Mouse (Mus musculus) large intestine, adult 2 months (tissue): Measurements from ENCODE around the gene Wdr90. TPM values are rescaled to one million over a fixed set of nuclear protein-coding genes. Genes with fewer than 3 reads are reported as not detected.
"Not testable (repeated sequence)": the region's sequence is repeated elsewhere in the genome, so short reads cannot be mapped to it uniquely, and the experiment has no call there.

Experiments
- DNase-seq: peaks from one replicate; pipeline ENCODE4 v3.0.0-alpha.2; 2012; ENCODE audit warnings: low read depth, low spot score
- WGBS: fragments of 180-500 bp; shearing (Covaris S2); methylation state at CpG from one replicate; pipeline ENCODE4 v1.1.7; 2018; 5-methylcytosine and 5-hydroxymethylcytosine counted together
- polyA plus RNA-seq: library from polyadenylated mRNA; depleted of rRNA; stranded (reverse); fragments of >200 nt; gene quantifications from 2 replicates; pipeline ENCODE4 v1.2.3, GENCODE M21; 2012; rRNA removed

The Wdr90 gene
- polyA plus RNA-seq, 1 experiment = 18.6 TPM

DNA sequence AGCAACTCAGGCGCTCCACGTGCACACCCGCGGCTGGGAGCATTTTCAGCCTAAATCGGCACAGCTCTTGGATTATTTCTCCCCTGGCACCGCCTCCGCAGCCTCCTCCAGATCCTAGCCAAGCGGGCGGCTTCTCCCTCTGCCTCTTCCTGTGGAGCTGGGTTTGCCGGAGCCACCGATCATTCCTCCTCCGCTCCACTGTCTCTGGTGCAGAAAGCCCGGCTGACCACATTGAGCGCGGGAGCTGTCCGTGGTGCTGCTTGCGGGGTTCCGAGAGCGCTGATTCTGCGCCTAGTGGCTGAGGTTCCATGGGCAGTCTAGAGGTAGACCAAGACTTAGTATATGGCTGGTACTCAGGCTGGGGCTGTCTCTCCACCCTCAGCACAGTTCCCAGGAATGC lies 47.8 kb downstream of the Wdr90 start:
- WGBS = 4% methylated on average over 20 of the region's 20 CpGs
- DNase-seq = no peak

DNA sequence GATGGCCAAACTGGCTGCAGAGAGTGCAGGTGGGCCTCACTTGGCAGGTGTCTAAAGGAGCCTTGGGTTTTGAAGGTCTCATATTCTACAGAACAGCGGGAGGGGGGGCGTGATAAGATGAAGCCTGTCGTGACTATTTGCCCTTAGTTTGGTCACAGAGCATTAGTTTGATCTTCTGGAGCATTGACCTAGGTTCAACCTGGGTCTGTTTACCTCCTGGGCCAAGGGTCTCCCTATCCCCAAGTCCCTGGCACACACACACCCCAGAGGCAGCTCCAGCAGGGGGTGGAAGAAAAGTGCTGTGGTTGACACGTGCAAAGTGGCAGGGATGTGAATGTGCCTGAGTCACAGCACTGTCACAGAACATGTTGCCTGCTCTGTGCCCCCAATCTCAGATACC lies 50.4 kb downstream of the Wdr90 start:
- DNase-seq = no peak
- 67% methylated on average over 4 of the region's 4 CpGs for WGBS

DNA sequence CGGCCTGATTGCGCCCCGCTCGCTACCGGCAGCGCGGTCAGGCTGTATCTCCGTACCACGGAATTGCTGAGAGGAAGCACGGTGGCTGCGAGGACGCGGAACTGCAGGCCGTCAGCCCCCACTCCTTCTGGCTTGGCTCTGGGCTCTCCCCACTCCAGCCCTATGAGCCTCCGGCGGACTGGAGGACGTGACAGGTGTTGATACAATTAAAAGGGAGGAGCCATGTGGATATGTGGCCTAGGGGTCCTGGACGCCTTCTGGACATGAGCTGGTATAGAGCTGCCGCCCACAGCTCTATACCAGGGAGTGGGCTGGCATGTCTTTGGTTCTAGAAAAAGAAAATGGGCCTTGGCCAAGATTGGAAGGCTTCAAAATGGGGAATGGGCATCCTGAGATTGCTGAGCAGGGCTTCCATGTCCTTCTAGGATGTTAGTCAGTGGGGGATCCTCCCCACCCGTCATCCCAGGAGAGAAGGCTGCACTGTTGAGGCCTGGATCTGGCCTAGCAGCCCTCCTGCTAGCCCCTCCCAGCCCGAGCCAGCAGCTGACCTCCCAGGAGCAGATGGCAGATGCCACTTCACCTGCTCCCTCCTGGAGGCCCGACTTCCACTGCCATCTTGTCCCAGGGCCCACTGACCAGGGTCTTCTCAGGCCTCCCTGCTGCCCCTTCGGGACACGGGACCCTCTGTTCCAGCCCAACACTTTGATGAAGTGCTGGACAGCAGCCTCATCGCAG lies 51.5 kb downstream of the Wdr90 start:
- no peak for DNase-seq

DNA sequence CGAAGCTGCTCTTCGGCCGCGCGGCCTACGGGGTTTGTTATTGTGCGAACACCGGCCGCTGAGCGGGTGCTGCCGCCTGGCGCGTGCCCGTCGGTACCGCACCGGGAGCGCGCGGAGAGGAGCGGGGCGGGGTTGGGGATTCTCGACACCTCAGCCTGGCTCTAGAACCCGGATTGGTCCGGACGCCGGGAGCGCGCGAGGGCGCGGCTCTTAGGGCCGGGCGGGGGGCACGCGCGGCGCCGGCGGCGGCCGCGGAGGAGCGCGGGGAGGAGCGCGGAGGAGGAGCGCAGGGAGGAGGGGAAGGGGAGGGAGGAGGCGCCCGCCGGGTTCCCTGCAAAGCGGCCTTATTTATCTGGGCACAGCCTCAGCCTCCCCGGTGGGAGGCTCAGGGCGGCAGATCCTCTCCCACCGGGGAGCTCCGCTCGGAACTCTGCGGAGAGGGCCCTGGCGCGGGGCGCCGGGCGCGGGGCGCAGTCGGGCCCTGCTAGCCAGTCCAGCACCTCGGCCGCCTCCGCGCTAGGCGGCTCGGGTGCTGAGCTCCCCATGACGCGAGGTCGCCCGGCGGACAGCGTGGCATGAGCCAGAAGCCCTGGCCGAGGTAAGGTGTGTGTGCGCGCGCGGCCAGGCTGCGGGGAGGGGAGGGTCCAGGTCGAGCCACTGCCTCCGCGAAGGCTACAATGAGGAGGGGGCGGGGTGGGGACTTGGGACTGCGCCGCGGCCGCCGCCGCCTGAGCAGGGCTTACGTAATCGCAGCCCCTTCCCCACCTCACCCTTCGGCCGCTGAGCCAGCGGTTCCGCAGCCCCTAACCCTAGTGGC lies 52.3 kb downstream of the Wdr90 start, which contains the start of gene Fbxl16:
TSS of gene Fbxl16 (plus strand) at position 297 of the 817 bp plus-strand sequence.
- DNase-seq = no peak
- WGBS = 1% methylated on average over 87 of the region's 100 CpGs

More for the DNA sequence above, 51.5 kb downstream of the Wdr90 start:
- whole genome bisulfite sequencing = 16% methylated on average over 25 of the region's 25 CpGs

DNA sequence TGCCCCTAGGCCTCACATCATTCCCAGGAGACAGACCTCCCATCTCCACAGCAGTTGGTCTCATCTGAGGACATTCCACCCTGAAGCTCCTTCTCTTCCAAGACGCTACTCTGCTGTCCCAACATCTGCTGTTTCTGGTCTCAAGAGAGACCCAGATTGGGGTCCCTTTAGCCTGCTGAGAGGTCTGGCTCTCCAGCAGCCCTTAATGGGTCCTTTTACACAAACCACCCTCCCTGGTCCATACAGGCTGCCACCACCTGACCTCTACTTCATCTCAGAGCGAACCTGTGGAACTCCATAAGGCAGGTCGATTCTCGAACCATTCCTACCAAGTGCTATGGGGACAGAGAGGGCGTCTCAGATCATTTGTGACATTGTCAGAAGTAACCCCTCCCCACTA lies 53.3 kb downstream of the Wdr90 start:
- 54% methylated on average over 5 of the region's 5 CpGs for WGBS
- DNase-seq = no peak

DNA sequence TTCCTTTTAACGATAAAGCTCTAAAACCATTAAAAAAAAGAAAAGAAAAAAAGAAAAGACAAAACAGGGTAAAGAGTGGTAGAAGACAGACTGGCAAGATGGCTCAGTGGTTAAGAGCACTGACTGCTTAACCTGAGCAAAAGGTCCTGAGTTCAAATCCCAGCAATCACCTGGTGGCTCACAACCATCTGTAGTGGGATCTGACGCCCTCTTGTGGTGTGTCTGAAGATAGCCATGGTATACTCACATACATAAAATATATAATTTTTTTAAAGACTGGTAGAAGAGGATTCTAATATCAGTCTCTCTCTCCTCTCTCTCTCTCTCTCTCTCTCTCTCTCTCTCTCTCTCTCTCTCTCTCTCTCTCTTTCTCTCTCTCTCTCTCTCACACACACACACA lies 53.8 kb downstream of the Wdr90 start:
- not testable (repeated sequence) for DNase-seq
- 37% methylated on average over 2 of the region's 2 CpGs for WGBS

DNA sequence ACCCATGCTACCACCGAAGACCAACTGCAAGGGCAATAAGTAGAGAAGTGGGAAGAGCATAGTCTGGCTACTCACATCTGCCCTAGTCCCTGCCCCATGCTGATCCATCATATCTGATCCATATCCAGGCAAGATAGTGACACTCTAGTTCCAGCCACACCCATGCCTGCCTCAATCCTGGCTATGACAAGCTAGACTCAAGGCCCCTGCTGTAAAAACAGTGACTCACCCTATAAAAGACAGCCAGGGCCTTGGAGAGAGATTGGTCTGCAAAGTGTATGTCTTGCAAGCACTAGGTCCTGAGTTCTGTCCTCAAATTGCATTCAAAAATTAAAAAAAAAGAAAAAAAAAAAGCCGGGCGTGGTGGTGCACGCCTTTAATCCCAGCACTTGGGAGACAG lies 54.8 kb downstream of the Wdr90 start:
- DNase-seq = no peak
- 46% methylated on average over 4 of the region's 4 CpGs for WGBS

DNA sequence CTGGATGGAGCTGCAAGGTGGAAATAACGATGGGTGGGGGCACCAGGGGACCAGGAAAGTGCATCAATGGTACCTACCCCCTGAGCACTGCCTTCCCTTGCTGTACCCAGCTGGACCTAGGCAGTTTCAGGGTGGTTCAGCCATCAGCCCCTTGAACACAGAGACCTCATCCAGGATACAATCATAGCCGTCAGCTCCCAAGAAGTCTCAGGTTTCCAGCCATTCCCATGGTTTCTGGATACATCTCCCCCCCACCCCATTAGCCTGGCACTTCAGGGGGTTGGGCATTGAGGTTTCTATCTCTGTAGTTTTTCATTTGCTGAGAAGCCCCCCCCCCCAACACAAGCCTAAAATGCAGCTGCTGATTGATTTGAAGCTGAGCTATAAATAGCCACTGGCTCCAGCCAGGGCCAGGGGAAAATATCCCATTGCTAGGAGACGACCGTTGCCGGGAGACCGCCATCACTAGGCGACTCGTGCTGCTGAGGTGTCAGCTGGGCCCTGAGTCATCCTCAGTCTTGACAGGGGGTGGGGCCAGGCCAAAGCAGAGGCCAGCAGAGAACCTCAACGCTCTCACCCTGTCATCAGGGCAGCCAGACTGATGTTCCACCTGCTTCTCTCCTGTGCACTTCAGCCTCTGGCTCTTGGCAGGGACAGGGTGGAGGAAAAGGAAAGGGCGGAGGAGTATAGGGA lies 58.3 kb downstream of the Wdr90 start:
- WGBS = 14% methylated on average over 10 of the region's 10 CpGs
- no peak for DNase-seq

DNA sequence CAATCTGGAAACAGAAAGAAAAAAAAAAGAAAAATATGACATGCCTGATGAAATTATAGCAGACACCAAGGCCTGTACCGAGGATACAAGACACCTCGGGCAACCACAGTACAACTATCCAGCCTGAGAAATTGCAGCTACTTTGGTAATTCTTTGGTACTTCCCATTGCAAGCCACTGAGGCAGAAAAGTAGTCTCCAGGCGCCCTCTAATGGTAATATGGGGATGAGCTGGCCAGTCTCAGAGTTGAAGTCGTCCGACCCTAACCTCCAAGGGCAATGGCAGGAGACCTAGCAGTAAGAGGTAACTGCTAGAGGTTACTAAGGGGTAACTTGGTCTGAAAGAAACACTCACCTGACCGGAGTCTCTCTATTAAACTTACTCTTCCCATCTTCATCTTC lies 60.3 kb downstream of the Wdr90 start:
- peak; percentile 42 for DNase-seq
- WGBS = 5% methylated on average over 6 of the region's 6 CpGs

DNA sequence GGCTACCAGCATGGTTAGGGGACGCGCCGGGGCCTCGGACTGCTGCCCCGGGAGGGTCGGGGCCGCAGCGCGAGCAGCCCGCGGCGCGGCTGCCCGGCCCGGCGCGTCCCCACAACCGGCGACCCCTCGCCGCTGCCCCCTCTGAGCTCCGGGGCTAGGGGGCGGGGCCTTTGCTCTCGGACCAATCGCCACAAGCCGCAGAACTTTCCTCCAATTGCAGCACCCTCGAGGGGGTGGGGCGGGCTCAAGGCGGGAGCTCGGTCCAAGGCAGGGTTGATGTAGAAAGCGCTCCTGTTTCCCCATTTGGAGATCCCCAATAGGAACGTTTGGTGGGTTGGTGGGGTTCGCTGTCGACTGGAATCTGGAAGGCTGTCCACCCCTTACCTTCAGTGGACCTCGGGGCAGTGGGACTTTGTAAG lies 64.3 kb downstream of the Wdr90 start, which contains the start of gene Metrn:
TSS of gene Metrn (minus strand) at position 186 of the 419 bp plus-strand sequence.
- under 1% methylated on average over 35 of the region's 35 CpGs for WGBS
- peak; percentile 48 for DNase-seq

DNA sequence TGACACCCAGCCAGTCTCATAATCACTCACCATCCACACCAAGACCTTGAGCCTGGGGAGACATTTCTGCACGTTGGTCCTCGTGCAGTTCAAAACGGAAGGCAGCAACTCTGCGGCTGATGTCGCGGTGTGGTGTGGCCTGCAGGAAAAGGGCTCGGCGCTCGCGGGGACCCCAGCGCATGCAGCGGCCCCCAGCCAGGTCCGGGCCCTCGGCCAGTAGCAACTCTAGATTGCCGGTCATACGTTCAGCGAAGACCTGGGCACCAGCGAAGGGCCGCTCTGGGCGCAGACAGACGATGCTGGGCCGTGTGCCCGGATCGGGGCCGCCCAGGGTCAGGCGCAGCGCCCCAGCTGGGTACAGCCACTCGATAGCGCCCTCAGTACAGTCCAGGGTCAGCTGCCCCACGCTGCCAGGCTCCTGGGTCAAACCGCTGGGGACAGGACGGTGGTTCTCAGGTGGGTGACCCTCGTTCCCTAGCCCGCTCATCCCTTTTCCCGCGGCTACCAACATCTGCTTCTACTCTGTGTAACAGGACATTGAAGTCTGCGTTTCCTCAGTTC lies 65.0 kb downstream of the Wdr90 start:
- no peak for DNase-seq
- 7% methylated on average over 37 of the region's 37 CpGs for WGBS

DNA sequence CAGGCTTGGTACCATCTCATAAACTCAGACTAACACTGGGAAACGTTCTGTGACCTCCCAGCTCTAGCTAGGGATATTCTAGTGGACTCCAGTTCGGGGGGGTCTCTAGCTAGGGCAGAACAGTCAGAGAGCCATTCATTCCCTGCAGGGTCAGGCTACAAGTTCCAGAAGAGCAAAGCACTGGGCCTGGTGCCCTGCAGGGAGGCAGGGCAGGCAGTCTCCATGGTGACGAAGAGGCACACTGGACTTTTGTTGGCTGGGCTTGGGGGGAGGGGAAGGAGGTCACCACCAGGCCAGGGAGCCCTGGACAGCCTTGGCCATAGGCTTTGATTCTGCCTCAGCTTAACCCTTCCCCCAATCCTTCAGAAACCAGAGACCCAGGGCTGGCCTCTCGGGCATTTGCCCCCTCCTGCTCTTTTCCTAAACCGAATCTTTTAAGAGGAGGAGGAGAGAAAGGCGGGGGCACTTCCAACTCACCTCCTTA lies 65.7 kb downstream of the Wdr90 start, which contains the start of gene AC134908.4:
TSS of gene AC134908.4 (minus strand) at position 51 of the 484 bp plus-strand sequence.
- 73% methylated on average over 6 of the region's 6 CpGs for WGBS
- DNase-seq = no peak

DNA sequence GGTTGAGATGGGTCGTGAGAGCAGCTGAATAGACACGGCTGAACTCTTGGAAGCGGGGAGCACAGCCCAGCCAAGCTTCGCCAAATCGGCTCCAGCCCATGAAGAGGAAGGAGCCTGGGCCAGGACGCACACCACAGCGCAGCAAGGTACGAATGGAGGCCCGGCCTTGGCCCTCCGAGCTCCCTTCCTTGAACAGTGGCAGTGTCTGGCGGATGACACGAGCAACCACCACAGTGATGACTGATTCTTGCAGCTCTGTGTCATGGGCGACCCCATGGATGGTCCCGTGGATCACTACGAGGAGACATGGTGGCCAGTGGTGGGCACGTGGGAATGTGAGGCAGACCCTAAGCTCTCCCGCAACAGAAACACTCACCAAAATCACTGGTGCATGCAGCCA lies 66.3 kb downstream of the Wdr90 start:
- no peak for DNase-seq
- 92% methylated on average over 17 of the region's 17 CpGs for WGBS

Other genes with a start within 250 kb of the Wdr90 start
- 0.23 and 0.37 TPM in 2 replicates for gene Gng13, start 144.3 kb downstream of the Wdr90 start, polyA plus RNA-seq
- 18.4 and 20.4 TPM in 2 replicates for gene Chtf18, start 134.1 kb downstream of the Wdr90 start, polyA plus RNA-seq
- 22.1 and 22.9 TPM in 2 replicates for gene Rpusd1, start 133.8 kb downstream of the Wdr90 start, polyA plus RNA-seq
- 0.24 and 0.26 TPM in 2 replicates for gene Mslnl, start 125.5 kb downstream of the Wdr90 start, polyA plus RNA-seq
- 4.8 and 8.4 TPM in 2 replicates for gene Msln, start 107.1 kb downstream of the Wdr90 start, polyA plus RNA-seq
- 19.6 and 30.2 TPM in 2 replicates for gene Narfl, start 87.7 kb downstream of the Wdr90 start, polyA plus RNA-seq
- gene Haghl, start 75.8 kb downstream of the Wdr90 start, polyA plus RNA-seq = 24.0 and 26.6 TPM in 2 replicates
- gene Ccdc78, start 74.9 kb downstream of the Wdr90 start, polyA plus RNA-seq = 0.04 TPM in 1 of 2 replicates, not detected in the other
- gene Fam173a, start 68.6 kb downstream of the Wdr90 start, polyA plus RNA-seq = 91.8 and 108 TPM in 2 replicates
- gene AC134908.4, start 65.8 kb downstream of the Wdr90 start, polyA plus RNA-seq = 1.3 TPM in 1 of 2 replicates, not detected in the other
- 20.9 and 26.5 TPM in 2 replicates for gene Metrn, start 64.4 kb downstream of the Wdr90 start, polyA plus RNA-seq
- 1.6 and 2.1 TPM in 2 replicates for gene Fbxl16, start 52.4 kb downstream of the Wdr90 start, polyA plus RNA-seq
- 30.4 and 39.6 TPM in 2 replicates for gene Wdr24, start 37.9 kb downstream of the Wdr90 start, polyA plus RNA-seq
- gene Jmjd8, start 32.6 kb downstream of the Wdr90 start, polyA plus RNA-seq = 48.8 and 54.5 TPM in 2 replicates
- gene Stub1, start 28.1 kb downstream of the Wdr90 start, polyA plus RNA-seq = 155 and 157 TPM in 2 replicates
- gene Rhbdl1, start 24.2 kb downstream of the Wdr90 start, polyA plus RNA-seq = 4.1 and 4.6 TPM in 2 replicates
- gene Gm20683, start 19.7 kb downstream of the Wdr90 start, polyA plus RNA-seq = 22.2 and 32.3 TPM in 2 replicates
- 59.9 and 83.1 TPM in 2 replicates for gene Rhot2, start 16.6 kb downstream of the Wdr90 start, polyA plus RNA-seq
- gene Mcrip2, start 7.3 kb upstream of the Wdr90 start, polyA plus RNA-seq = 39.8 and 49.0 TPM in 2 replicates
- gene Mettl26, start 13.6 kb upstream of the Wdr90 start, polyA plus RNA-seq = 78.7 and 115 TPM in 2 replicates
- gene Wfikkn1, start 19.4 kb upstream of the Wdr90 start, polyA plus RNA-seq = 0.78 and 1.0 TPM in 2 replicates
- 38.0 and 40.7 TPM in 2 replicates for gene Rab40c, start 58.2 kb upstream of the Wdr90 start, polyA plus RNA-seq
- gene Pigq, start 83.4 kb upstream of the Wdr90 start, polyA plus RNA-seq = 73.7 and 90.3 TPM in 2 replicates
- not detected in 2 replicates for gene Nhlrc4, start 83.5 kb upstream of the Wdr90 start, polyA plus RNA-seq
- gene A930017K11Rik, start 91.1 kb upstream of the Wdr90 start, polyA plus RNA-seq = not detected in 2 replicates
- 26.1 and 44.5 TPM in 2 replicates for gene Capn15, start 124.3 kb upstream of the Wdr90 start, polyA plus RNA-seq
- 41.3 and 65.7 TPM in 2 replicates for gene Rab11fip3, start 208.1 kb upstream of the Wdr90 start, polyA plus RNA-seq
- gene Decr2, start 228.8 kb upstream of the Wdr90 start, polyA plus RNA-seq = 25.1 and 39.0 TPM in 2 replicates
- gene Nme4, start 234.1 kb upstream of the Wdr90 start, polyA plus RNA-seq = 14.1 and 14.5 TPM in 2 replicates